Mouse (Mus musculus) granulocyte monocyte progenitor cell, adult 5-6 weeks (primary cell): ENCODE data around the gene Naglu. TPM values are rescaled to one million over a fixed set of nuclear protein-coding genes. Genes with fewer than 3 reads are reported as not detected.

ENCODE experiments used
- ATAC-seq: replicated peaks from 2 replicates; pipeline ENCODE4 v1.8.0; 2016; ENCODE audit warnings: mild to moderate bottlenecking, moderate TSS enrichment, inconsistent platforms; ENCODE audit not compliant: poor library complexity, severe bottlenecking
- total RNA-seq, 2 experiments: library from RNA; stranded (forward) in 1 of 2; stranded (reverse) in 1 of 2; fragments of 200-712, 200-1000 nt in 1 of 2; fragments of >200 nt in 1 of 2; fragmentation: Nextera tagmentation in 1 of 2; gene quantifications; 2 replicates each; pipeline ENCODE4 v1.2.3; 2014 to 2017

Naglu gene
- total RNA-seq, 2 experiments from 2014 or later: 9.3 to 13.7 TPM

DNA sequence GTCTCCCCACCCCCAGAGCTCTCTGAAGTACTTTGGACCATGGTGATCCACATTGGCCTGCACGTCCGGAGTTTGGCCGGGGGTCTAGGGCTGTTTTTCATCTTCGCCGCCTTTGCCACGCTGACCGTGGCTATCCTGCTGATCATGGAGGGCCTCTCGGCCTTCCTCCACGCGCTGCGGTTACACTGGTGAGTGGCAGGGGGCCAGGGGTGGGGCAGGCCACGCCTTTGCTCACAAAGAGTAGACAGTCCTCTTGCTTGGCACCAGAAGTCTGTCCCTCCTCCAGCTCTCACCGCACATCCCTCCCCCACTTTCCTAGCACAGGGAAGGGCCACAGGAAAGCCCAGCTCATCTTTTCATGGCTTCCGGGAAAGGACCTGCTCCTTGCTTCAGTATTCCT lies 14.4 kb upstream of the Naglu start:
- ATAC-seq: no peak

DNA sequence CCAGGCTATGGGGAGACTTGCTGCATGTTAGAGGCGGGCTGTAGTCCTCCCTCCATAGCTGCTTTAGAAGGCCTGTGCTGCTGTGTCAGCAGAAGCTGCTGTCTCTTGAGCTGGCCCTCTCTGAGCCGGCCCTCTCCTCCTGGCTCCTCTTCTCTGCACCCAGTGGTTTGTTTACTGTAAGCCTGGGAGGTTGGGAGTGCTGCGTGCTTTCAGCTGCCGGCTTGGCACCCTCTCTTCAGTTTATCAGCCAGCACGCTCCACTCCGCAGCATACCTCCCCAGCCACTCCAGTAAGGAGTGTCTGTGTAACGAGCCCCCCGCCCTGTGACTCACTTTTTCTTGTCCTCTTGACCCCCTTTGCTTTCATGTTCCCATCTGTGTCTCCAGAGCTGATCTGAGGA lies 12.9 kb upstream of the Naglu start:
- no peak for ATAC-seq

- ATAC-seq: peak; percentile 56
Measured at GRCm38 (mm10) chr11:101057860-101058259, 12.0 kb upstream of the Naglu start.

GRCm38 (mm10) chr11:101058726-101059125 lies 11.1 kb upstream of the Naglu start:
- no peak for ATAC-seq

GRCm38 (mm10) chr11:101059473-101059872 lies 10.3 kb upstream of the Naglu start:
- no peak for ATAC-seq

- no peak for ATAC-seq
Measured at GRCm38 (mm10) chr11:101060126-101060525, 9.7 kb upstream of the Naglu start.

DNA sequence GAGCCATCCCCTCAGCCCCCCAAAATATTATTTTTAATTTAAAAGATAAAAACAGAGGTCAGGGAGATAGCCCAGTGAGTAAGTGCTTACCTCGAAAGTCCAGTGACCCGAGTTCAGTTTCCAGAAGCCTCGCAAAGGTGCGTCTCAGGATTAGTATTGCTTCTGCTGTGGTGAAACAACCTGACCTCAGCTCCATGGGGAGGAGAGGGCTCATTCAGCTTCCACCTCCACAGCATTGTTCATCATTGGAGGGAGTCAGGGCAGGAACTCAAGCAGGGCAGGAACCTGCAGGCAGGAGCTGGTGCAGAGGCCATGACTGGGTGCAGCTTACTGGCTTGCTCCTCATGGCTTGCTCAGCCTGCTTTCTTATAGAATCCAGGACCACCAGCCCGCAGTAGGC lies 8.8 kb upstream of the Naglu start:
- ATAC-seq: no peak

DNA sequence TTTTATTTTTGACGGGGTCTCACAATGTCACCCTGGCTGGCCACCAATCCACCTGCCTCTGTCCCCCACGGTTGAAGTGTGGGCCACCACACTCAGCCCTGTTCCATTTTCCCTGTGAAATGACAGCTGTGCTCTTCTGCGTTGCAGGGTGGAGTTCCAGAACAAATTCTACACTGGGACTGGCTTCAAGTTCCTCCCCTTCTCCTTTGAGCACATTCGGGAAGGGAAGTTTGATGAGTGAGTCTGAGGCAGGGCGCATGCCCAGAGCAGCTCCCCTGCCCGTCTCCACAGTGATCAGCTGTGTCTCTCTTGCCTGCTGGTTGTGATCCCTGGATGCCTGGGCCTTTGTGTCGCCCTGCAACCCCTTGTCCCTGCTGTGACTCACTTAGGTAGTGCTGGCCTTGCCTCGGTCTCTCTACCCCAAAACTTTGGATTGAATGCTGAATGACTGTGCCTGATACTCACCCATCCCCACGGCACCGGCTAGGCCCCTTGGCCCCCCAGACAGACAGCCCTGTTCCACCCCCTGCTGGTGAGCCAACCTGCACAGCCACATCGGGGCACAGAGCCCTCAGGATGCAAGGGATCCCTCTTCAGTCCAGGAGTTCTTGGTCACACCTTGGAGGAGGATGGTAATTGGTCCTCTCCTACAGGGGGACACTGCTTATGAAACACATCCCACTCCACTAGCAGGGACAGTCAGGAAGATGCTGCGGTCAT lies 7.5 kb upstream of the Naglu start:
- ATAC-seq: no peak

GRCm38 (mm10) chr11:101062971-101063675 lies 6.7 kb upstream of the Naglu start:
- 0 out of 2 replicates have a peak, but pooled peaks have one; percentile 13 for ATAC-seq

DNA sequence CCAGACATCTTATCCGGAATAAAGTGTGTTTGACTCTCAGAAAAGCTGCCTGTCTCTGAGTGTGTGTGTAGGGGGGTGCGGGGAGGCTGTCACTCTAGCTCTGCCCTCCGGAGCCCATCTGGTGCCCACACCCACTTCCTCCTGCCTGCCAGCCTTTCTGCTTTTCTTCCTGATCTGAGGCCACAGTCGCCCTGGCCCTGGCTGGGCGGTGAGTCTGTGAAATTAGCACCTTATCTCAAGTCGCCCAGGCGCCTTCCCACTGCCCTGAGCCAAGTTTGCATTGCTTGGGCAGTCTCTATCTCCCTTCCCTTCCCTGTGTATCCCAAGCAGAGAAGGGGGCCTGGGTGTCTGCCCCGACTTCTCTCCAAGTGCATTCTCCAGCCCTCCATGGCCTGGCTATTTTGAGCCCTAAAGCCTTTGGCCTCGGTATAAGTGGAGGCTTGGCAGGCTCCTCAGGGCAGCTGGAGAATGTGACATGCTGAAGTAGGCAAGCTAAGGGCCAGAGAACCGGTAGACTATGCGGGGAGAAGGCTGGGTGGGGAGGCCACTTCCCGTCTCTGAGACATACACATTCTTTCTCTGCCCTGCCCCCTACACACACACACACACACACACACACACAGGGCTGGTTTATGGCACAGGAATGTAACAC lies 6.0 kb upstream of the Naglu start:
- peak; percentile 76 for ATAC-seq

DNA sequence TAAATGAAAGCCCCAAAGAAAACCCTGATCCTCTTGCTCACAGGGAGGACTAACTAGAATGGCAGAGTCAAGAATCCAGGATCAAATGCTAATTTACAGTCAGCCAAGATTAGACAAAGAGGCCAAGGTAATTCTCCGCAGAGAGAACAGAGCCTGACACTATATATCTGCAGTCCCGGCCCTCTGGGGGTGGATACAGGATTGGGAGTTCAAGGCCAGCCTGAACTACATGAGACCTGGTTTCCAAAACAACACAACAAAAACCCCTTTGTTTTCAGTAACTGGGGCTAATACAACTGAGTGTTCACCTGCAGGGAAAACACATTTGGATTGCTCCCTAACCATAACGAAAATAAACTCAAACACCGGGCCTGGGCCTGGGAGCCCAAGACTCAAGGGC lies 5.3 kb upstream of the Naglu start:
- no peak for ATAC-seq

DNA sequence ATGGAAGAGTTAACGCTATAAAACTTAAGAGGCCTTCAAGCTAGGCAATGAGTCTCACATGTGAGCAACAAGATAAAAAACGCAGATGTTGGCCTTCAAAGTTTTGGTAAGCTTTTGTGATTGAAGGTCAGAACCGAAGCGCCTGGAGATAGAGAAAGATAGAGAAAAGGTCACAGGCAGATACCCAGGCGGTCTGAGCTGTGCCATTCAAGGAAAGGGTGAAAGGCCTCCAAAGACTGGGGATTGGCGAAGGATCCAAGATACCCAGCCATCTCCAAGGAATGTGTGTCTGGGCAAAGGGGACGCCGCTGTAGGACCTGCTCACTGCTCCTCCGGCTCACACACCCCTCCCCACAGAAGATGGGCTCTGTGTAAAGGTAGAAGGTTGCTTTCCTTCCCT lies 4.8 kb upstream of the Naglu start:
- ATAC-seq: no peak

DNA sequence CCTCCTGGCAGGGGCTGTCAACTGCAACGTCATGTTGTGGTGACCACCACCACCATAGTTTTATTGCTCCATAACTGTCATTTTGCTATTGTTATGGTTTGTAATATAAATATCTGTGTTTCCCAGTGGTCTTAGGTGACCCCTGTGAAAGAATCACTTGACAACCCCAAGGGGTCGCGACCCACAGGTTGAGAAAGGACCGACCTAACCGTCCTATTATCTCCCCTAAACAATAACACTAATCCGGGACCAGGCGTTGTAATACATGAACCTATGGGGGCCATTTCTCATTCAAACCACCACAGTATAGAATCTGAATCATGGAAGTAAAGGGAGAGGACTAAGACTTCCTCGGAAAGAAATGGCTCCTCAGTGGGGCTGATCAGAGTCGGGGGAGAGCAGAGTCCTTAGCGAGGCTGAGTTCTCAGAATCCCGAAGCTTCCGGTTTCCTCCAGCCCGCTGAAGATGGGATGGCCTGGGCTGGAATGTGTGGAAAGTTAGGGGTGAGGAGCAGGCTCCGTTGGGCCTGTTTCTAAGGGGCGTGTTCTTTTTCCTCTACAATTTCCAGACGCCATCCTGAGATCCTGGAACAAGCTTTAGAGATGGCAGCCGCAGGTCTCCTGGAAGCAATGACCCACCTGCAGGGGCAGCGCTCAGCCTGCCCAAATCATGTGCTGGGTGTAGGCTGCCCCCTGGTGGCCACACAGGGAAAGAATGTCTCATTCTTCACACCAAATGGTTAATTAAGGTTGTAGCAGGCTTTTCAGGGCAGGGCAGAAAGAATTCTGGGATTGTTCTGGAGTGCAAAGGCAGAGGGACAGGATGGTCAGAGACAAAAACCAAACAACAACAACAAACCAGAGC lies 3.0 kb upstream of the Naglu start:
- peak; percentile 28; the same call in 1 of the 2 replicates for ATAC-seq

DNA sequence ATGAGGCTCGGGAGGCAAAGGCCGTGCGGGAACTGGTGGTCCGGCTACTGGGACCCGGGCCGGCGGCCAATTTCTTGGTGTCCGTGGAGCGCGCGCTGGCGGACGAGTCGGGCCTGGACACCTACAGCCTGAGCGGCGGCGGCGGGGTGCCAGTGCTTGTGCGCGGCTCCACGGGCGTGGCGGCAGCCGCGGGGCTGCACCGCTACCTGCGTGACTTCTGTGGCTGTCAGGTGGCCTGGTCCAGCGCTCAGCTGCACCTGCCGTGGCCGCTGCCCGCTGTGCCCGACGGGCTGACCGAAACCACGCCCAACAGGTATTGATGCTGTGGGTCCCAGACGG lies 346 bp downstream of the Naglu start:
- ATAC-seq: no peak

- ATAC-seq: no peak
Measured at GRCm38 (mm10) chr11:101070987-101071386, 1.2 kb downstream of the Naglu start.

- ATAC-seq: no peak
Measured at GRCm38 (mm10) chr11:101071810-101072428, 2.1 kb downstream of the Naglu start.

- no peak for ATAC-seq
Measured at GRCm38 (mm10) chr11:101078121-101078520, 8.3 kb downstream of the Naglu start, which contains the start of gene Hsd17b1. Gene Hsd17b1 (plus strand): TSS chr11:101078411.

GRCm38 (mm10) chr11:101079746-101080145 lies 9.9 kb downstream of the Naglu start:
- peak; percentile 35 for ATAC-seq

DNA sequence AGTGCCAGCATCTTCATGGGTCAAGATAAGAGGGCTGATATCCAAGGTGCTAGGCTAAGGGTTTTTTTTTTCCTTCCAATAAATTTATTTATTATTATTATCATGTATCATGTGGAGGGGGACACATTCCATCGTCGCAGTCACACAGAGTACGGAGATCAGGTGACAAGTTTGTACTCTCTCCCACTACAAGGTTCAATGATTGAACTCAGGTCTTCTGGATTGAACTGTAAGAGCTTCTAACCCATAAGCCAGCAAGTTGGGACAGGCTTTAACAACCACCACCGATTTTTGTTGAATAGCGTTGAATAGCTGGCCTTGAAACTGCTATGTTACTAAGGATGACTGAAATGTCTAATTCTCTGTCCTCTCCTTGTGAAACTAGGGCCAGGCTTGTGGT lies 10.6 kb downstream of the Naglu start:
- ATAC-seq: no peak

- ATAC-seq: no peak
Measured at GRCm38 (mm10) chr11:101081659-101082058, 11.8 kb downstream of the Naglu start.
